Comparison of ENCODE assay signal across 14 mouse cellular contexts in genomic region chr1:92841427-92841826, GRCm38 (mm10).
"Had no signal": no experiment of that assay in that cellular context is flagged by ENCODE, and none has a peak within 500 bp of the region (broad histone marks: within the 10 kb centered on the region; RNA-seq: fewer than 3 reads in every experiment).

No protein-coding gene starts in this region.

- H3K9ac ChIP-seq: limb, embryonic 13.5 days; lung, embryonic 14.5 days; midbrain, embryonic 12.5 days; neural tube, embryonic 15.5 days had no signal

- DNase-seq: kidney, adult 18-20 months; kidney, postnatal 14 days; left cerebral cortex, postnatal 4 days; lung, embryonic 14.5 days; lung, postnatal 10 days; lung, postnatal 4 days; right cerebral cortex, adult 18-20 months; right cerebral cortex, postnatal 25 days; thymus, adult 2 months; thymus, postnatal 25 days had no signal

- H3K4me3 ChIP-seq: limb, embryonic 13.5 days; midbrain, embryonic 12.5 days; myocyte; neural tube, embryonic 15.5 days had no signal

- H3K4me2 ChIP-seq: limb, embryonic 13.5 days; lung, embryonic 14.5 days; midbrain, embryonic 12.5 days; neural tube, embryonic 15.5 days had no signal

- H3K36me3 ChIP-seq: neural tube, embryonic 15.5 days had no signal

- H3K9me3 ChIP-seq: limb, embryonic 13.5 days; midbrain, embryonic 12.5 days; neural tube, embryonic 15.5 days had no signal

- H3K27me3 ChIP-seq: limb, embryonic 13.5 days; midbrain, embryonic 12.5 days; neural tube, embryonic 15.5 days had no signal

- H3K27ac ChIP-seq: limb, embryonic 13.5 days; midbrain, embryonic 12.5 days; neural tube, embryonic 15.5 days had no signal
